Mouse (Mus musculus) limb, embryonic 11.5 days (tissue): Measurements from ENCODE around the gene Frmd4a. TPM values are rescaled to one million over a fixed set of nuclear protein-coding genes. Genes with fewer than 3 reads are reported as not detected.

ENCODE experiments used
- ATAC-seq: fragments of 200-750 bp; cut with Nextera tagmentation; 2 replicates; pipeline ENCODE4 v1.8.0; 2017; ENCODE audit warnings: low read depth; ENCODE audit not compliant: insufficient number of reproducible peaks, low FRiP score, low TSS enrichment
- DNase-seq: peaks from one replicate; pipeline ENCODE4 v3.0.0-alpha.2; 2015; ENCODE audit warnings: low spot score
- H3K27ac ChIP-seq: fragments of 300-500 bp; sonication (generic); replicated peaks from 2 replicates; pipeline ENCODE4 v1.5.1; 2014; ENCODE audit warnings: low read depth, mild to moderate bottlenecking, low read length
- H3K27me3 ChIP-seq: fragments of 300-500 bp; sonication (generic); 2 replicates; pipeline ENCODE4 v1.6.1; 2014; ENCODE audit warnings: mild to moderate bottlenecking, low read length, mixed read lengths; ENCODE audit not compliant: control insufficient read depth, insufficient read depth
- H3K36me3 ChIP-seq: fragments of 300-500 bp; sonication (generic); 2 replicates; pipeline ENCODE4 v1.6.1; 2014; ENCODE audit warnings: mild to moderate bottlenecking, low read length, moderate library complexity, mixed read lengths; ENCODE audit not compliant: control insufficient read depth, insufficient read depth
- H3K4me1 ChIP-seq: fragments of 300-500 bp; sonication (generic); 2 replicates; pipeline ENCODE4 v1.6.1; 2014; ENCODE audit warnings: low read length, mixed read lengths; ENCODE audit not compliant: control insufficient read depth, insufficient read depth
- H3K4me2 ChIP-seq: fragments of 300-500 bp; sonication (generic); 2 replicates; pipeline ENCODE4 v1.6.1; 2014; ENCODE audit warnings: low read depth, mild to moderate bottlenecking, moderate library complexity; ENCODE audit not compliant: severe bottlenecking
- H3K4me3 ChIP-seq: fragments of 300-500 bp; sonication (generic); 2 replicates; pipeline ENCODE4 v1.5.1; 2014; ENCODE audit warnings: low read depth, low read length
- H3K9ac ChIP-seq: fragments of 300-500 bp; sonication (generic); 2 replicates; pipeline ENCODE4 v1.6.1; 2014; ENCODE audit warnings: mild to moderate bottlenecking, low read length
- H3K9me3 ChIP-seq: fragments of 300-500 bp; sonication (generic); 2 replicates; pipeline ENCODE4 v1.6.1; 2016; ENCODE audit warnings: low read length; ENCODE audit not compliant: control insufficient read depth
- WGBS: fragments of 180-500 bp; shearing (Covaris S2); extraction: QIAGEN DNeasy Blood & Tissue Kit; methylation state at CpG from one replicate; pipeline ENCODE4 v1.1.7; 2014; 5-methylcytosine and 5-hydroxymethylcytosine counted together
- polyA plus RNA-seq: library from polyadenylated mRNA; unstranded; fragments of >200 nt; fragmentation: Nextera tagmentation; extraction: Ambion mirVana; gene quantifications from 2 replicates; pipeline ENCODE4 v1.2.1, GENCODE M21; 2014

Gene Frmd4a
- polyA plus RNA-seq, 1 experiment from 2014 or later = 65.3 TPM

GRCm38 (mm10) chr2:4421757-4422156 lies 404.2 kb downstream of the Frmd4a start:
- 13% methylated on average over 2 of the region's 2 CpGs for WGBS
- ATAC-seq (no peak), DNase-seq (peak; percentile 59)
- H3K4me3 ChIP-seq = no peak overlapping the region
- no peaks in the 10 kb centered on the region for H3K27me3 ChIP-seq
- H3K4me1 ChIP-seq = peaks cover 9% of the 10 kb centered on the region; the same call in 1 of the 2 replicates
- H3K36me3 ChIP-seq = no peaks in the 10 kb centered on the region; the same call in 1 of the 2 replicates
- H3K9me3 ChIP-seq = no peaks in the 10 kb centered on the region
- H3K4me2 ChIP-seq = no peak overlapping the region
- no peak overlapping the region for H3K9ac ChIP-seq
- H3K27ac ChIP-seq = no peak overlapping the region

- DNase-seq = no peak
- H3K27ac ChIP-seq = no peak overlapping the region
- no peaks in the 10 kb centered on the region for H3K27me3 ChIP-seq
- H3K4me2 ChIP-seq = no peak overlapping the region
- no peak overlapping the region for H3K9ac ChIP-seq
- no peaks in the 10 kb centered on the region for H3K9me3 ChIP-seq
- peaks cover 9% of the 10 kb centered on the region; the same call in 1 of the 2 replicates for H3K4me1 ChIP-seq
- 87% methylated on average over 6 of the region's 6 CpGs for WGBS
- H3K36me3 ChIP-seq = no peaks in the 10 kb centered on the region; the same call in 1 of the 2 replicates
- no peak for ATAC-seq
- no peak overlapping the region for H3K4me3 ChIP-seq
Observed at GRCm38 (mm10) chr2:4423896-4424295, 406.4 kb downstream of the Frmd4a start.

- DNase-seq = no peak
- no peaks in the 10 kb centered on the region for H3K27me3 ChIP-seq
- WGBS = 78% methylated on average over 7 of the region's 7 CpGs
- no peaks in the 10 kb centered on the region for H3K36me3 ChIP-seq
- no peak overlapping the region for H3K9ac ChIP-seq
- H3K27ac ChIP-seq = no peak overlapping the region
- no peak overlapping the region for H3K4me3 ChIP-seq
- H3K4me2 ChIP-seq = no peak overlapping the region
- H3K4me1 ChIP-seq = peaks cover 11% of the 10 kb centered on the region
- no peak for ATAC-seq
- no peaks in the 10 kb centered on the region for H3K9me3 ChIP-seq
Observed at GRCm38 (mm10) chr2:4428407-4428855, 410.9 kb downstream of the Frmd4a start.

GRCm38 (mm10) chr2:4433119-4433518 lies 415.6 kb downstream of the Frmd4a start:
- no peaks in the 10 kb centered on the region for H3K9me3 ChIP-seq
- ATAC-seq (no peak), DNase-seq (peak; percentile 55)
- H3K4me1 ChIP-seq = peaks cover 24% of the 10 kb centered on the region
- H3K9ac ChIP-seq = no peak overlapping the region
- H3K27ac ChIP-seq = peak overlapping the region; percentile 38; the same call in 1 of the 2 replicates
- no peaks in the 10 kb centered on the region for H3K27me3 ChIP-seq
- no peak overlapping the region for H3K4me3 ChIP-seq
- H3K36me3 ChIP-seq = no peaks in the 10 kb centered on the region
- WGBS = 18% methylated on average over 4 of the region's 4 CpGs
- H3K4me2 ChIP-seq = no peak overlapping the region

GRCm38 (mm10) chr2:4435051-4435450 lies 417.5 kb downstream of the Frmd4a start:
- WGBS = 85% methylated on average over 8 of the region's 8 CpGs

GRCm38 (mm10) chr2:4436361-4437231 lies 419.1 kb downstream of the Frmd4a start:
- DNase-seq (peak; percentile 75), ATAC-seq (peak; percentile 85)
- Histone ChIP-seq H3K27me3 (no peaks in the 10 kb centered on the region), H3K4me3 (no peak overlapping the region), H3K9ac (no peak overlapping the region), H3K27ac (no peak overlapping the region), H3K4me1 (peaks cover 28% of the 10 kb centered on the region), H3K36me3 (no peaks in the 10 kb centered on the region), H3K4me2 (no peak overlapping the region), H3K9me3 (no peaks in the 10 kb centered on the region)
- 40% methylated on average over 19 of the region's 19 CpGs for WGBS

More at GRCm38 (mm10) chr2:4435051-4435450, 417.5 kb downstream of the Frmd4a start:
- ATAC-seq (no peak), DNase-seq (no peak)
- Histone ChIP-seq H3K4me1 (peaks cover 28% of the 10 kb centered on the region), H3K36me3 (no peaks in the 10 kb centered on the region), H3K4me2 (no peak overlapping the region), H3K27me3 (no peaks in the 10 kb centered on the region), H3K9me3 (no peaks in the 10 kb centered on the region), H3K9ac (no peak overlapping the region), H3K4me3 (no peak overlapping the region), H3K27ac (no peak overlapping the region)

GRCm38 (mm10) chr2:4438739-4439138 lies 421.2 kb downstream of the Frmd4a start:
- 61% methylated on average over 7 of the region's 7 CpGs for WGBS
- DNase-seq (no peak), ATAC-seq (no peak)
- Histone ChIP-seq H3K4me3 (no peak overlapping the region), H3K36me3 (no peaks in the 10 kb centered on the region), H3K27me3 (no peaks in the 10 kb centered on the region), H3K4me2 (no peak overlapping the region), H3K9me3 (no peaks in the 10 kb centered on the region), H3K27ac (no peak overlapping the region), H3K9ac (no peak overlapping the region), H3K4me1 (peaks cover 16% of the 10 kb centered on the region)

- H3K4me3 ChIP-seq = no peak overlapping the region
- H3K4me1 ChIP-seq = peaks cover 13% of the 10 kb centered on the region
- no peaks in the 10 kb centered on the region for H3K27me3 ChIP-seq
- H3K9me3 ChIP-seq = no peaks in the 10 kb centered on the region
- H3K9ac ChIP-seq = no peak overlapping the region
- no peak overlapping the region for H3K27ac ChIP-seq
- 81% methylated on average over 4 of the region's 4 CpGs for WGBS
- H3K36me3 ChIP-seq = no peaks in the 10 kb centered on the region
- DNase-seq (no peak), ATAC-seq (no peak)
- no peak overlapping the region for H3K4me2 ChIP-seq
Observed at GRCm38 (mm10) chr2:4439909-4440308, 422.4 kb downstream of the Frmd4a start.
